Mouse (Mus musculus): Measurements from ENCODE around the gene Camsap3. TPM values are rescaled to one million over a fixed set of nuclear protein-coding genes. Genes with fewer than 3 reads are reported as not detected.
A peak's percentile ranks its signal among the peaks of the same experiment; 100 is the strongest.

Camsap3 gene
- polyA plus RNA-seq, 1 experiment from 2014 or later = 39.3 TPM

DNA sequence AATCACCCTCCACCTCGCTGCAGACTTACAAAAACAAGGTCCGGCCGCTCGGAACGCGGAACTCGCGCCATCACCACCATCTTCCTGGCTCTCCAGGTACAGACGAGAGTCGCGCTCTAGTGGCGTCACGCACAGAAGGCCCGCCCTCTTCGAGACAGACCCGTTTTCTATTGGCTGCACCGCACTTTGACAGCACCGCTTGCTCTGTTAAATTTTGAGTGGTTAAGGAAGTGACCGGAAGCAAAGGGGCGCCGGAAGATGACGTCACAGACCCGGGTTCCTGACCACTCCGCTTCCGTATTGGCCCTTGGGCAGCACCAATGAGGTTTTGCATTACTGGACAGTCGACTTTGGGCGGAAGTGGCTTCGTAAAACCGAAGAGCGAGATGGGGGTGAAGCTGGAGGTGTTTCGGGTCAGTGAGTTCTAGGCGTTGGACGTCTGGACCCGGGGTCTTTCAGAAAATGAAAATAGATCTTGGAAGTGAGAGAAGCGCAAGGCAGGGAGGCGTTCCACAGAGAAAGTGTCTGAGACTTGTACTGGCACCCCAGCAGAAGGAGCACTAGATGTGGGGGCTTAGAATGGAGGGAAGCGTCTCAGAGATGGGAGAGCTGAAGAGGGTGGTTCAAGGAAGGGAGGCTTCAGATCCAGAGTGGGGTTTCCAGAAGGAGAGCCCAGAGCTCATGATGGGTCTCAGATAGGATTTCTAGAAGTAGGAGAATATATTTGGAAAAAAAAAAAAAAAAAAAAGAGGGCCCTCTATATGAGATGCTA is 34.3 kb downstream of the Camsap3 start, which contains the start of the genes Xab2 and Pet100:
Xab2 (minus strand) TSS at position 118 of the 772 bp plus-strand sequence.
Pet100 (plus strand) TSS at position 350 of the 772 bp plus-strand sequence.
- Histone ChIP-seq H3K4me2 (ENCODE audit: low read length) (peak within 1 kb of the TSS; percentile 88), H3K9ac (replicated peaks; ENCODE audit: low read depth, low read length) (peak within 1 kb of the TSS; percentile 70), H3K4me3 (replicated peaks; ENCODE audit: low read length) (peak within 1 kb of the TSS; percentile 55), H3K27me3 (replicated peaks; ENCODE audit: control insufficient read depth, insufficient read depth, low read length) (no peaks in the 10 kb centered on the region), H3K9me3 (ENCODE audit: control insufficient read depth, low read length) (no peaks in the 10 kb centered on the region), H3K36me3 (ENCODE audit: control insufficient read depth, insufficient read depth) (peaks cover 14% of the 10 kb centered on the region), H3K27ac (ENCODE audit: low read length) (no peak within 1 kb of the TSS), H3K4me1 (replicated peaks; ENCODE audit: control insufficient read depth, insufficient read depth, low read length) (peaks cover 20% of the 10 kb centered on the region)
- WGBS = under 1% methylated on average over 37 of the region's 37 CpGs
- peak; percentile 97 for ATAC-seq

DNA sequence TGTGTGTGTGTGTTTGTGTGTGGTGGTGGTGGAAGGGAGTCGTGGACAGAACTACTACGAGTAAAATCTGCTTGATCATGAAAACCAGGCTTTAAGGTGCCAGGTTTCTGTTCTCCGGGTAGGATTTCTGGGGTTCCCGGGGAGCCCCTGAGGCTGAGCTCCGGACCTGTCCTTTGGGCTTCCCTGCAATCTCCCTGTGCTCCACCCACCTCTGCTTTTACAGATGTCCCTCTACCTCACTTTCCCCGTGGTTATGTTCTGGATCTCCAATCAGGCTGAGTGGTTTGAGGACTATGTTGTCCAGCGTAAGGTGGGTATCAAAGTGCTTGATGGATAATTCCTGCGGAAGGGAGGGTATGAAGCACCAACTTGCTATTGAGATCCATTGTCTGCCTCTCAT is 35.0 kb downstream of the Camsap3 start:
- H3K36me3 ChIP-seq (ENCODE audit: control insufficient read depth, insufficient read depth) = peaks cover 9% of the 10 kb centered on the region
- 69% methylated on average over 8 of the region's 8 CpGs for WGBS
- no peak for ATAC-seq
- no peak overlapping the region for H3K27ac ChIP-seq (ENCODE audit: low read length)
- peak overlapping the region; percentile 55 for H3K4me3 ChIP-seq (replicated peaks; ENCODE audit: low read length)
- H3K9ac ChIP-seq (replicated peaks; ENCODE audit: low read depth, low read length) = peak overlapping the region; percentile 70; the same call in 1 of the 2 replicates
- H3K4me1 ChIP-seq (replicated peaks; ENCODE audit: control insufficient read depth, insufficient read depth, low read length) = peaks cover 20% of the 10 kb centered on the region
- no peaks in the 10 kb centered on the region for H3K27me3 ChIP-seq (replicated peaks; ENCODE audit: control insufficient read depth, insufficient read depth, low read length)
- no peaks in the 10 kb centered on the region for H3K9me3 ChIP-seq (ENCODE audit: control insufficient read depth, low read length)
- H3K4me2 ChIP-seq (ENCODE audit: low read length) = peak overlapping the region; percentile 86

GRCm38 (mm10) chr8:3625445-3625844 is 38.4 kb downstream of the Camsap3 start, which contains the start of gene Pcp2:
Gene Pcp2, minus strand, starts transcription at chr8:3625545.
- Histone ChIP-seq H3K4me1 (replicated peaks; ENCODE audit: control insufficient read depth, insufficient read depth, low read length) (peaks cover 11% of the 10 kb centered on the region), H3K36me3 (ENCODE audit: control insufficient read depth, insufficient read depth) (no peaks in the 10 kb centered on the region; the same call in 1 of the 2 replicates), H3K27ac (ENCODE audit: low read length) (no peak within 1 kb of the TSS), H3K9ac (replicated peaks; ENCODE audit: low read depth, low read length) (no peak within 1 kb of the TSS), H3K4me3 (replicated peaks; ENCODE audit: low read length) (no peak within 1 kb of the TSS), H3K27me3 (replicated peaks; ENCODE audit: control insufficient read depth, insufficient read depth, low read length) (0 out of 2 replicates have a peak, but pooled peaks cover 2% of the 10 kb centered on the region), H3K9me3 (ENCODE audit: control insufficient read depth, low read length) (no peaks in the 10 kb centered on the region), H3K4me2 (ENCODE audit: low read length) (no peak within 1 kb of the TSS)
- 65% methylated on average over 1 of the region's 1 CpGs for WGBS
- no peak for ATAC-seq

- H3K9ac ChIP-seq (replicated peaks; ENCODE audit: low read depth, low read length) = no peak overlapping the region
- no peak for ATAC-seq
Measured at GRCm38 (mm10) chr8:3626971-3627370, 39.9 kb downstream of the Camsap3 start.

DNA sequence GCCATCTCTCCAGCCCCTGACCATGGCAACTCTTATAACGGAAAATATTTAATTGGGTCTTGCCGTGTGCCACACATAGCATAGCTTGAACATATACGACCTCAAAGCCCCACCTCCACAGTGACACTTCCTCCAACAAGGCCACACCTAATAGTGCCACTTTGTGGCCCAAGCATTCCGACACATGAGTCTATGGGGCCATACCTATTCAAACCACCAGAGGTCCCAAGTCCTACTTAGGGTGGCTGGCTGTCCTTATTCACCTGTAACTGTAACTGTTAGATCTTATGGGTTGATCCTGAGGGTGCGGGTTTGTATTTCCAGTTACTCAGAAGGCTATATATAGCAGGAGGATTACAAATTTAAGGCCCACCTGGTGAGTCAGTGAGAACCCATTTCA is 40.9 kb downstream of the Camsap3 start:
- 30% methylated on average over 5 of the region's 5 CpGs for WGBS
- no peaks in the 10 kb centered on the region; the same call in 1 of the 2 replicates for H3K36me3 ChIP-seq (ENCODE audit: control insufficient read depth, insufficient read depth)
- no peaks in the 10 kb centered on the region for H3K9me3 ChIP-seq (ENCODE audit: control insufficient read depth, low read length)
- H3K9ac ChIP-seq (replicated peaks; ENCODE audit: low read depth, low read length) = no peak overlapping the region
- ATAC-seq = no peak
- no peak overlapping the region for H3K4me2 ChIP-seq (ENCODE audit: low read length)
- peaks cover 7% of the 10 kb centered on the region; the same call in 1 of the 2 replicates for H3K4me1 ChIP-seq (replicated peaks; ENCODE audit: control insufficient read depth, insufficient read depth, low read length)
- no peak overlapping the region for H3K27ac ChIP-seq (ENCODE audit: low read length)
- H3K27me3 ChIP-seq (replicated peaks; ENCODE audit: control insufficient read depth, insufficient read depth, low read length) = 0 out of 2 replicates have a peak, but pooled peaks cover 2% of the 10 kb centered on the region
- no peak overlapping the region for H3K4me3 ChIP-seq (replicated peaks; ENCODE audit: low read length)

More at GRCm38 (mm10) chr8:3626971-3627370, 39.9 kb downstream of the Camsap3 start:
- no peak overlapping the region for H3K4me3 ChIP-seq (replicated peaks; ENCODE audit: low read length)
- H3K27me3 ChIP-seq (replicated peaks; ENCODE audit: control insufficient read depth, insufficient read depth, low read length) = 0 out of 2 replicates have a peak, but pooled peaks cover 2% of the 10 kb centered on the region
- no peak overlapping the region for H3K4me2 ChIP-seq (ENCODE audit: low read length)
- no peak overlapping the region for H3K27ac ChIP-seq (ENCODE audit: low read length)
- peaks cover 12% of the 10 kb centered on the region for H3K4me1 ChIP-seq (replicated peaks; ENCODE audit: control insufficient read depth, insufficient read depth, low read length)
- 60% methylated on average over 5 of the region's 5 CpGs for WGBS
- H3K36me3 ChIP-seq (ENCODE audit: control insufficient read depth, insufficient read depth) = no peaks in the 10 kb centered on the region; the same call in 1 of the 2 replicates
- no peaks in the 10 kb centered on the region for H3K9me3 ChIP-seq (ENCODE audit: control insufficient read depth, low read length)

DNA sequence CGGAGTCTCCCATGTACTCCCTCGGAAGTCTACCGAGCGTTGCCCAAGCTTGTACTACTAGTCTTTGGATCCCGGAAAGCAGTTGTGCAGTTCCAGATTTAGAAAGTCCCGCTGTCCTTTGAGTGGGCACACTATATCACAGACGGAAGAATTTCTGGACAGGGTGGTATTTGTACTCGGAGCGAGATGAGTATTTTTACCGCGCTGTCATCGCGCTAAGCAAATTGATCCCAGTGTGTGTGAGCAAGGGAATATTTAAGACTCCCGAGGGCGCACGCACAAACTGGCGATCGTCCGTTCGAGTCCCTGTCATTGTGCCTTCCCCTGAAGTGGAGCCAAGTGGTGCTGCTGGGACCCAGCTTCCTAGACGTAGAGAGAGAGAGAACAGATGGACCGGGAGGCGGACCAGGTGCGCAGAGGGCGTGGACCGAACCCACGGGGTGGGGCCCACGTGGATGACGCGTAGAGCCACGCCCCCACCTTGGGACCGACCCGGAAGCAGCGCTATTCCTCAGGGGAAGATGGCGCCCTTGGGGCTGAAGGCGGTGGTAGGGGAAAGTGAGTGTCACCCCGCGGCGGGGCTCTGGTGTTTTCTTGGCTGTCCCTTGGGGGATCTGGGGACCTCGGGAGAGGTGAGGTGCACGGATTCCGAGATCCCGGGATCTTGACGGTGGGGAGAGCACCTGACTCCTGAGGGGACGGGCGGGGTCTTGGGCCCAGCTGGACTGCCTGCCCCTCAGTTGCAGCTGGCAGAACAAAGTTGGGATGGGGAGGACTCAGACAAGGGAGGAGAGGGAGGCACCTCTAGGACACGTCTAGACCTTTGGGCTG is 43.8 kb downstream of the Camsap3 start, which contains the start of gene Stxbp2:
Stxbp2 (plus strand) TSS at position 309 of the 831 bp plus-strand sequence.
- H3K9ac ChIP-seq (replicated peaks; ENCODE audit: low read depth, low read length) = peak within 1 kb of the TSS; percentile 56

DNA sequence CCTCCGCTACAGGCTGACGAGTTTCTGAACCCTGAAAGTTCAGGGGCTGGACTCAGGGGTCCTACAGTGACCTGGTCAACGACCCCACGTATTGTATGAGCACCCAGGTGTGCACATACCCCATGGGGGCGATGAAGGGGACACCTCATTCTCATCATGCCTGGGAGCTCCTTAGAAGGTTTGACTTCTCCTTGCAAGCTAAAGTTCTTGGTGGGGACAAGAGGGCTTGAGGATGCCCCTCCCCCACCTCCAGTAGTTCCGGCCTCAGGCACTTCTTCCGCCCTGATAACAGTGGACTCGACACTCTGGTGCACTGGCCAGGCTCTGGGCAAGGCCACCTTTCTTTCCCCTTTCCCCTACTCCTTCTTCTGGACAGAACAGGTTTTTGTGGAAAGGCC is 44.4 kb downstream of the Camsap3 start:
- H3K4me1 ChIP-seq (replicated peaks; ENCODE audit: control insufficient read depth, insufficient read depth, low read length) = peaks cover 7% of the 10 kb centered on the region; the same call in 1 of the 2 replicates
- 0 out of 2 replicates have a peak, but pooled peaks cover 2% of the 10 kb centered on the region for H3K27me3 ChIP-seq (replicated peaks; ENCODE audit: control insufficient read depth, insufficient read depth, low read length)
- ATAC-seq = no peak
- H3K4me3 ChIP-seq (replicated peaks; ENCODE audit: low read length) = peak overlapping the region; percentile 54
- no peaks in the 10 kb centered on the region for H3K9me3 ChIP-seq (ENCODE audit: control insufficient read depth, low read length)
- peak overlapping the region; percentile 63 for H3K4me2 ChIP-seq (ENCODE audit: low read length)
- H3K36me3 ChIP-seq (ENCODE audit: control insufficient read depth, insufficient read depth) = no peaks in the 10 kb centered on the region
- peak overlapping the region; percentile 56 for H3K9ac ChIP-seq (replicated peaks; ENCODE audit: low read depth, low read length)
- no peak overlapping the region for H3K27ac ChIP-seq (ENCODE audit: low read length)
- WGBS = 13% methylated on average over 8 of the region's 8 CpGs

More for the DNA sequence above, 43.8 kb downstream of the Camsap3 start, which contains the start of gene Stxbp2:
- ATAC-seq = peak; percentile 87
- H3K4me2 ChIP-seq (ENCODE audit: low read length) = peak within 1 kb of the TSS; percentile 63
- WGBS = 5% methylated on average over 47 of the region's 47 CpGs
- H3K27me3 ChIP-seq (replicated peaks; ENCODE audit: control insufficient read depth, insufficient read depth, low read length) = 0 out of 2 replicates have a peak, but pooled peaks cover 2% of the 10 kb centered on the region
- H3K4me1 ChIP-seq (replicated peaks; ENCODE audit: control insufficient read depth, insufficient read depth, low read length) = peaks cover 7% of the 10 kb centered on the region; the same call in 1 of the 2 replicates
- no peaks in the 10 kb centered on the region for H3K9me3 ChIP-seq (ENCODE audit: control insufficient read depth, low read length)
- no peaks in the 10 kb centered on the region for H3K36me3 ChIP-seq (ENCODE audit: control insufficient read depth, insufficient read depth)
- peak within 1 kb of the TSS; percentile 54 for H3K4me3 ChIP-seq (replicated peaks; ENCODE audit: low read length)
- no peak within 1 kb of the TSS for H3K27ac ChIP-seq (ENCODE audit: low read length)

DNA sequence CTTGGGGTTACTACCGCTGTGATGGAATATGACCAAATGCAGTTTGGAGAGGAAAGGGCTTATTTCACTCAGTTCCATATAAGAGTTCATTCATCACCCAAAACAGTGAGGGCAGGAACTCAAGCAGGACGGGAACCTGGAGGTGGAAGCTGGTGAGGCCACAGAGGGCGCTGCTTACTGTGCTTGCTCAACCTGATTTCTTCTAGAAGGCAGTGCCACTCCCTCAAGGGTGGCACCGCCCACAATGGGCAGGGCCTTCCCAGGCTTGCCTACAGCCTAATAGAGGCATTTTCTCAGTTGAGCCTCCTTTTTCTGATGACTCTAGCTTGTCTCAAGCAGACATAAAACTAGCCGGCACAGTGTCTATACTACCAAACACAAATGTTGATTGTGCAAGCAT is 58.7 kb downstream of the Camsap3 start:
- no peak overlapping the region for H3K9ac ChIP-seq (replicated peaks; ENCODE audit: low read depth, low read length)
- no peak overlapping the region for H3K27ac ChIP-seq (ENCODE audit: low read length)
- H3K9me3 ChIP-seq (ENCODE audit: control insufficient read depth, low read length) = no peaks in the 10 kb centered on the region
- H3K36me3 ChIP-seq (ENCODE audit: control insufficient read depth, insufficient read depth) = no peaks in the 10 kb centered on the region
- no peak for ATAC-seq
- H3K27me3 ChIP-seq (replicated peaks; ENCODE audit: control insufficient read depth, insufficient read depth, low read length) = no peaks in the 10 kb centered on the region
- 29% methylated on average over 5 of the region's 5 CpGs for WGBS
- no peaks in the 10 kb centered on the region for H3K4me1 ChIP-seq (replicated peaks; ENCODE audit: control insufficient read depth, insufficient read depth, low read length)
- no peak overlapping the region for H3K4me2 ChIP-seq (ENCODE audit: low read length)
- no peak overlapping the region for H3K4me3 ChIP-seq (replicated peaks; ENCODE audit: low read length)

Measured in forebrain, embryonic 16.5 days (tissue).